Mouse (Mus musculus) liver (tissue): ENCODE measurements around the gene Adgrg6.
A peak's percentile ranks its signal among the peaks of the same experiment; 100 is the strongest.

Experiments used
- DNase-seq: peaks from one replicate; pipeline ENCODE4 v3.0.0-alpha.2; 2020; ENCODE audit warnings: mixed read lengths

The Adgrg6 gene

GRCm38 (mm10) chr10:14483257-14483656 lies 62.2 kb downstream of the Adgrg6 start:
- DNase-seq, result no peak

DNA sequence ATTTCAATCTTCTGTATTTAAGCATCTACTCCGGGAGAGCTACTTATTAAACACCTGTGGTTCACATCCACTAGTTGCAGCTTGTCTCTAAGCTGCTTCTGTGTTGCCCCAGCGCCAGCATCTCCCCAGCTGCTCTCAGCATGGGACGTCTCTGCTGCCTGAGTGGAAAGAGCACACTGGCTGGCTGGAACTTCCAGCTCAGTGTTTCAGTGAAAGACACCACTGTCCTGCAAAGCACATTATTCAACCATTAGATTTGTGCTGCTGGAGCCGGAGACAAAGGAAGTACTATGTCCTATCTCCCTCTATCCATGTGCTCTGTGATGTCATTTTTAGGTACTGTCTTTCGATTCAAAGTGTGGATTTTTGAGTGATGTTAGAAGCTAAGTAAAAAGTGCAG lies 63.0 kb downstream of the Adgrg6 start:
- DNase-seq, result no peak

DNA sequence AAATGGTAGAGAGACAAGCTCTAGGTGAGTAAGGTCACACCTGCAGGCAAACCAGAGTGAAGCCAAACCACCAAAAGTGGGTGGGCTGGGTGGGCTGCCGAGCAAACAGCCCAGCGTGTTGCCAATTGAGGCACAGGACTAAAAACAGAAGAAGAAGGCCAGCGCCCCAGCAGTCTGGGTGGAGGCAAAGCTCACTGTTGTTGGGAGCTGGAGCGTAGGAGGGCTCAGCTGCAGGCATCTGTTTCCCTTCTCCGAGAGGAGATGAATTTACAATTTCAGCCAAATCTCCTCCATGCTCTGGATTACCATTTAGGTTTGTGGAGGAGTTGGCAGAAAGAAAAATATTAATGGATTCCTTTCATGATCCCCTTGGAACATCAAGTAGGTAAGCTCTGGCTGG lies 64.5 kb downstream of the Adgrg6 start:
- DNase-seq, result no peak

DNA sequence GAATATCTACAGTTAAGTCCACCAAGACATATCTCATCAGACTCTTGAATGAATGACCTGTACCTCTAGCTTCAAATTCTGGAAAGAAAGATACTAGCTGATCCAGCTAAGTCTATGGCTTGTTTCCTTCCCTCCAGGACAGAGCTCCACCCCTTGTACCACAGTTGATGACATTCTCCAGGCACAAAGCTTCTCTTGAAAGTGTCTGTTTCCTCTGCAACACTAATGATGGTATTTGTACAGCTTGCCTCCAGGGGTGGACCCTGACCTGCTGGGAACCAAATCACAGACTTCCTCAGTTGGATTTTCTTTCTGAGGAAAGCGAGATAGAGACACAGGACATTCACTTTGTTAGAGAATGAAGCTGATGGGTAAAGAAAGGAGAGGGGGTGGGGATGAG lies 69.1 kb downstream of the Adgrg6 start:
- no peak for DNase-seq

GRCm38 (mm10) chr10:14475641-14476040 lies 69.8 kb downstream of the Adgrg6 start:
- no peak for DNase-seq

DNA sequence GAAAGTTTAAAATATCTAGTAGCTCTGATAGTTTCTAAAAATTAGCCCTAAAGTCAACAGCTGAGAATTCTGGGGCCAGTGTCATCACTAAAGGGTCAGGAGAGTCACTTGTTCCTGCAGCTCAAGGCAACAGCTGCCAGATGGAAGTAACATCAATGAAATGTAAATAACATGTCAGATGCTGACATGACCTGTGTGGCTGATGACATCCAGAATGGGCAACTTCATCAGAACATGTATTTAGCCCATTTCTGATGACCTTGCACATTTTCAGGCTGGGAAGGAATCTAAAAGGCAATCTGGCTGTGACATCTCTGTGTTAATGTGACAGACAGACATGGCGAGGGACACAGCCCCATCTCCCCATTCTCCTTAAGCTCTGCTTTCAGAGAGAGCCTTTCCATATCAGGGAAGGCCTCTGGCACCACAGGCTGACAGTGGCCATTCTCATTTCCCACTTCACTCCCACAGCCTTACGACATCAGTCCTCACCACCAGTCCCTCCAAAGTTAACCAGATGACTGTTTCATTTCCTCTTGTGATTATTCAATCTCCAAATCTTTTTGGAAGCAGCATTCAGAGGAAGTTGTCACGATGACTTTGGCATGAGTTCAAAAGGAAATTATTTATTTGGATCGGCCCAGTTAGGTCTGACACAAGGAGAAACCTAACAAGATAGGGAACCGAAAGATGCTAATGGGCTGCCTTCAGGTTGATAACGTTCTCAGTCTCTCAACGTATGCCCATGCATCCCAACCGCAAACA lies 70.7 kb downstream of the Adgrg6 start:
- DNase-seq, result no peak

GRCm38 (mm10) chr10:14471039-14471550 lies 74.4 kb downstream of the Adgrg6 start:
- no peak for DNase-seq

GRCm38 (mm10) chr10:14468623-14469022 lies 76.8 kb downstream of the Adgrg6 start:
- DNase-seq, result no peak

DNA sequence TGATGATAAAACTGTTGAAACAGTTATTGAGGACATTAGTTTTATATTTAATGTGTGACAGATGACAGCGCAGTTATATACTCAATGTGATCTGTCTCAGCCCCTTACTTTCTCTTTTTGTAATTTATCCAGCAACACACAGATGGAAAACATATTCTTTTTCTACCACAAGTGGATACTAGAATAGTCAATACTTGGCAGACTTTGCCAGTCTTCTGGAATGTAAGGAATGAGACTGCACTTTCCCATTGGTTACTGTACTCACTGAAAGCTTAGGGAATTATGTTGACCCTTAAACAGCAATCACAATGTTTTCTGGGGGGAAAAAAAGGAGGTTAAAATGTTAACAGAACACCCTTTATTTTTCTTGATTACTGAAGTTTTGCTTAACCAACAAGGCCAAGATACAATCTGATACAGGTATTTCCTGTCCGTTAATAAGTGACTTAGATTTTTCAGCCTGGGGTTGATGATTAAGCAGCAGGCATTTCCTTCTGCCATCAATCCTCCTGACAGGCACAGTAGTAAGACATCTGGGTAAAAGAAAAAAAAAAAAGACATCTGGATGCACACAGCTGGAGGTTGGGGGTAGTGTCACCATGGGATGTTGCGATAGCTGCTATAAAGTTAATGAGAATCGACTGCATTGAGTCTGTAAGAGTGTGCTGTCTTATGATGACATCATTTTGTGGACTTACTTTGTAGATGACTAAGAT lies 81.5 kb downstream of the Adgrg6 start:
- DNase-seq, result no peak

- no peak for DNase-seq
These were observed 84.4 kb downstream of the Adgrg6 start for GRCm38 (mm10) chr10:14460933-14461514.

DNA sequence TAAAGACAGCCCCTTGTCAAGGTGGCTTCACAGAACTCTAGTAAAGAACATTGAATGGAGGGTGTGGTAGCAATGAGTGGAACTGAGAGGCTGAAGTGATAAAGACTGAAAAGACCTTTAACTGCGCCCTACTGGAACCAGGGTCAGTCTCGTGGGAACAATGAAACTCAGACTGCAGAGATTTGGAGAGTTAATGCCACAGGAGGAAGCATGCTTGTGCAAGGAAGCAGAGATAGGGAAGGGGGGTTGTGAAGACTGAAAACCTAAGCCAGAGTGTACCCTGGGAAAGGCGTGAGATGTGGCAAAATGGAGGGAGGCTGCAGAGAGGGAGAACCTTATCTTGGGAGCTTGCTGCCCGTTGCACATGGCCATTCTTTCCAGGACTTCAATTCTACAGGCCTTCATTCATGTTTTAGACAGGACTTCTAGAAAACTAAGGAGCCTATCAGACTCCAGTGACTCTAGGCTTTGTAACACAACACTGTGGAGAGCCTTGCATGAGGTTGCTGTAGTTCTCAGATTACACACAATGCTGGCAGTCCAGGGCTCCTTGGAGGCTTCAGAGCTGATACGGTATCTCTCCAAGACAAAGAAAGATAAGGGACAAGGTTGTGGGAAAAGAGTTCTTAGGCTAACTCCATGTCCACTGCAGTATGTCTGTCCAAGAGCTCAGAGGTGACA lies 85.1 kb downstream of the Adgrg6 start:
- DNase-seq, result no peak

- no peak for DNase-seq
These were observed 85.6 kb downstream of the Adgrg6 start for GRCm38 (mm10) chr10:14459819-14460218.

DNA sequence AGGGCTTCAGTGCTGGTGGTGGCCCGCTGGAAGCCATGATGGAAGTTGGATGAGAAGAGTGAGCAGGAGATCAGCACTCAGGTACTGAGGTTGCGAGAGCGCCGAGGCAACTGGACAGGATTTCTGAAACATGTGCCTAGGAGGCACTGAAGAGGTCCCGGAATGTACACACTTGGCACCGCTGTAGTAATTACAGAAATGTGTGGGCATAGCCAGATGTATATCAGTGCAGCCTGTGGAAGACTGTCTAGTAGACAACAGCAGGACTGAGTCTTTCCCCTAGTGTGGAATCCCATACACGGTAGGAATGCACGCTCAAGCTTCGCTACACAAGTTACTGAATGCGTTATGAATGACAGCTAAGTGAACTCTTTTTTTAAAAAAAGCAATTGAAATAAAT lies 86.1 kb downstream of the Adgrg6 start:
- no peak for DNase-seq

- DNase-seq, result no peak
These were observed 91.0 kb downstream of the Adgrg6 start for GRCm38 (mm10) chr10:14454481-14454880.

- DNase-seq, result no peak
These were observed 93.6 kb downstream of the Adgrg6 start for GRCm38 (mm10) chr10:14451811-14452210.

- peak; percentile 50 for DNase-seq
These were observed 95.4 kb downstream of the Adgrg6 start for GRCm38 (mm10) chr10:14450073-14450472.

GRCm38 (mm10) chr10:14445590-14446291 lies 99.7 kb downstream of the Adgrg6 start:
- DNase-seq, result no peak

- DNase-seq, result no peak
These were observed 104.4 kb downstream of the Adgrg6 start for GRCm38 (mm10) chr10:14440860-14441579.

DNA sequence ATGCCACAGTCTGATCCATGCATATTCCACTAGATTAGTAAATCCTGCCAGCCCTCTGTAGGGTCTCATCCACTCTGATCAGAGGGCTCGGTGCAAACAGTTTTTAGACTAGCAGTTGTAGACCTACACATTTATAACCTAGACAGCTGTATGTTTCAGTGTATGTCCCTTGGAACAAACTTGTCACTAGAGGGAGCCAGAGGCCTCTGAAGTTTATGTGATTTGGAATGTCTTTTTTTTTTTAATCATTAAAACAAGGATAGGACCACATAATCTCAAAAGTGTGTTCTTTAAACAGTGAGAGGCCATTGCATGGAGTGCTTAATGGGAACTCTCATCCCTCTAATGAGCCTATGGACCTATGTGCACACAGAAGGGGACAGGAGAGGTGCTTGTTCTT lies 141.4 kb downstream of the Adgrg6 start:
- DNase-seq, result no peak

GRCm38 (mm10) chr10:14401744-14402143 lies 143.7 kb downstream of the Adgrg6 start:
- DNase-seq, result no peak

DNA sequence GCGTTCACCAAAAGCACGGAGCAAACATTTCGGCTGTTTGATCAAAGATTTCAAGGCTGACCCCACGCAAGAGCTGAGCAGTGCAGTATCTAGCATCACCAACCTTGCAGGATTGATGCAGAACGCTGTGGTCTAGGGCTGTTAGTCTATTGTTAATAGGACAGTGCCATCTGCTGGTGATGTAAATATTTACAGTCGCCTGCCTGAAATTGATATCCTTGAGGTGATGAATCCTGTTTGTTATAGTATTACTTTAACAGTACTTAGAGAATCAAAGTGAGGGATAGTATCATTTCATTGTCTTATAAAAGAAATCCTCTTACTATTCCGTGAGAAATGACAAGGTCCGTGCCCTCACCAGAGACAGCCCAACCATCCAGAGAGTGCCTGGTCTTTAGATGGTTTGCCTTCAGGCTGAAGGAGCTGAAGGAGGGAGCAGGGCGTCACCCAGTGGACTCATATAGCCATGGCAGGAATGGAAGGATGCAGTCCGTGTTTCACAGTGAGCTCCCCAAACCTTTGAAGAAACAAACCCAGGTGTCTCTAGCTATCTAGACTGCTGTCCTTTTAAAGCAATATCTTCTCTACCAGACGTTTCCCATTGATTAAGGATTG lies 154.3 kb downstream of the Adgrg6 start:
- DNase-seq, result peak; percentile 15
